Mouse (Mus musculus) bone marrow, adult 2 months (tissue): ENCODE data around the gene Fam219b.

Experiments used
- CTCF ChIP-seq: fragments of 200-500 bp; IDR thresholded peaks from 2 replicates; pipeline ENCODE4 v1.5.1; 2011; ENCODE audit warnings: low read length, control low read depth; ENCODE audit not compliant: control insufficient read depth, insufficient read depth
- POLR2A ChIP-seq: fragments of 200-500 bp; IDR thresholded peaks from 2 replicates; pipeline ENCODE4 v1.6.1; 2011; ENCODE audit warnings: low read depth, mild to moderate bottlenecking, control low read depth, low read length, borderline replicate concordance; ENCODE audit not compliant: control insufficient read depth

- no peak for TF ChIP-seq POLR2A
- TF ChIP-seq CTCF, result no peak
Observed at GRCm38 (mm10) chr9:57502911-57503621, 34.3 kb upstream of the Fam219b start.
